Mouse (Mus musculus) MEL (cell line): ENCODE results near the gene Slc44a1. TPM values are rescaled to one million over a fixed set of nuclear protein-coding genes. Genes with fewer than 3 reads are reported as not detected.

Experiments used
- DNase-seq: peaks from one replicate; pipeline ENCODE4 v3.0.0; 2011; ENCODE audit warnings: low read depth, low spot score
- H3K27ac ChIP-seq: 2 replicates; pipeline ENCODE4 v1.5.1; 2012; ENCODE audit warnings: low read depth, mild to moderate bottlenecking, control low read depth, low read length, moderate library complexity; ENCODE audit not compliant: control insufficient read depth
- H3K27me3 ChIP-seq, 2 experiments: fragments of 150-350 bp in 1 of 2; sonication (generic) in 1 of 2; 2 replicates each; pipeline ENCODE4 v1.6.1; 2012; ENCODE audit warnings: low read length in 2 of 2, mild to moderate bottlenecking in 2 of 2, improper control_type of control experiment in 1 of 2, moderate library complexity in 1 of 2; ENCODE audit not compliant: insufficient read depth in 2 of 2, control insufficient read depth in 1 of 2
- H3K36me3 ChIP-seq, 2 experiments: 2 replicates each; pipeline ENCODE4 v1.6.1; 2012 to 2014; ENCODE audit warnings: low read length in 2 of 2, improper control_type of control experiment in 1 of 2, inconsistent platforms in 1 of 2, mild to moderate bottlenecking in 1 of 2; ENCODE audit not compliant: insufficient read depth in 2 of 2, control insufficient read depth in 1 of 2
- H3K4me1 ChIP-seq, 2 experiments: fragments of 150-350 bp in 1 of 2; sonication (generic) in 1 of 2; 2 replicates each; pipeline ENCODE4 v1.6.1; 2012; ENCODE audit warnings: low read length in 2 of 2, improper control_type of control experiment in 1 of 2, mild to moderate bottlenecking in 1 of 2; ENCODE audit not compliant: insufficient read depth in 2 of 2, control insufficient read depth in 1 of 2
- H3K4me3 ChIP-seq, 2 experiments: fragments of 150-350 bp in 1 of 2; sonication (generic) in 1 of 2; 2 replicates each; pipeline ENCODE4 v1.5.1; 2012; ENCODE audit warnings: low read depth in 2 of 2, low read length in 2 of 2, mild to moderate bottlenecking in 2 of 2, moderate library complexity in 2 of 2, control low read depth in 1 of 2, improper control_type of control experiment in 1 of 2; ENCODE audit not compliant: control insufficient read depth in 1 of 2, insufficient read depth in 1 of 2
- H3K79me2 ChIP-seq: 2 replicates; pipeline ENCODE4 v1.6.1; 2012; ENCODE audit warnings: mild to moderate bottlenecking, low read length, moderate library complexity; ENCODE audit not compliant: control insufficient read depth, poor library complexity, insufficient read depth
- H3K9ac ChIP-seq: 2 replicates; pipeline ENCODE4 v1.6.1; 2012; ENCODE audit warnings: low read depth, mild to moderate bottlenecking, control low read depth, low read length, moderate library complexity; ENCODE audit not compliant: control insufficient read depth, poor library complexity, severe bottlenecking
- H3K9me3 ChIP-seq: fragments of 150-350 bp; sonication (generic); replicated peaks from 2 replicates; pipeline ENCODE4 v1.6.1; 2012; ENCODE audit warnings: mild to moderate bottlenecking, low read length, improper control_type of control experiment, moderate library complexity; ENCODE audit not compliant: insufficient read depth
- E2F4 ChIP-seq: IDR thresholded peaks from 2 replicates; pipeline ENCODE4 v1.6.1; 2011; ENCODE audit warnings: low read depth, low read length, improper control_type of control experiment, borderline replicate concordance
- ELF1 ChIP-seq: IDR thresholded peaks from 2 replicates; pipeline ENCODE4 v1.6.1; 2014; ENCODE audit warnings: low read depth, mild to moderate bottlenecking, inconsistent platforms, low read length, improper control_type of control experiment, moderate library complexity
- ETS1 ChIP-seq: IDR thresholded peaks from 2 replicates; pipeline ENCODE4 v1.6.1; 2012; ENCODE audit warnings: low read depth, mild to moderate bottlenecking, inconsistent platforms, low read length, improper control_type of control experiment, moderate library complexity
- GABPA ChIP-seq: IDR thresholded peaks from 2 replicates; pipeline ENCODE4 v1.6.1; 2012; ENCODE audit warnings: low read depth, mild to moderate bottlenecking, inconsistent platforms, low read length, improper control_type of control experiment, moderate library complexity
- HCFC1 ChIP-seq: IDR thresholded peaks from 2 replicates; pipeline ENCODE4 v1.6.1; 2012; ENCODE audit warnings: low read depth, mild to moderate bottlenecking, inconsistent platforms, low read length, improper control_type of control experiment, moderate library complexity
- KAT2A ChIP-seq: conservative IDR thresholded peaks from 2 replicates; pipeline ENCODE4 v1.6.1; 2012; ENCODE audit warnings: low read depth, low read length, improper control_type of control experiment, inconsistent platforms
- MAFK ChIP-seq: IDR thresholded peaks from 2 replicates; pipeline ENCODE4 v1.6.1; 2011; ENCODE audit warnings: low read depth, mild to moderate bottlenecking, low read length, improper control_type of control experiment, borderline replicate concordance
- MAX ChIP-seq: IDR thresholded peaks from 2 replicates; pipeline ENCODE4 v1.6.1; 2011; ENCODE audit warnings: low read length, improper control_type of control experiment
- MXI1 ChIP-seq: IDR thresholded peaks from 2 replicates; pipeline ENCODE4 v1.6.1; 2011; ENCODE audit warnings: mild to moderate bottlenecking, low read depth, low read length, improper control_type of control experiment
- MYB ChIP-seq: IDR thresholded peaks from 2 replicates; pipeline ENCODE4 v1.6.1; 2011; ENCODE audit warnings: mild to moderate bottlenecking, low read depth, low read length, improper control_type of control experiment
- NELFE ChIP-seq: IDR thresholded peaks from 2 replicates; pipeline ENCODE4 v1.6.1; 2011; ENCODE audit warnings: low read depth, low read length, improper control_type of control experiment
- POLR2AphosphoS2 ChIP-seq: IDR thresholded peaks from 2 replicates; pipeline ENCODE4 v1.6.1; 2011; ENCODE audit warnings: low read length, improper control_type of control experiment
- POLR2AphosphoS5 ChIP-seq: IDR thresholded peaks from 2 replicates; pipeline ENCODE4 v1.6.1; 2012; ENCODE audit warnings: low read depth, borderline replicate concordance, mild to moderate bottlenecking, inconsistent platforms, low read length, moderate library complexity, mixed read lengths
- RAD21 ChIP-seq: IDR thresholded peaks from 2 replicates; pipeline ENCODE4 v1.6.1; 2011; ENCODE audit warnings: mild to moderate bottlenecking, low read depth, low read length, improper control_type of control experiment
- TAL1 ChIP-seq: IDR thresholded peaks from 2 replicates; pipeline ENCODE4 v1.6.1; 2012; ENCODE audit warnings: mild to moderate bottlenecking, inconsistent platforms, low read length, moderate library complexity, mixed read lengths
- TCF12 ChIP-seq: IDR thresholded peaks from 2 replicates; pipeline ENCODE4 v1.6.1; 2014; ENCODE audit warnings: low read depth, mild to moderate bottlenecking, inconsistent platforms, low read length, improper control_type of control experiment, moderate library complexity
- UBTF ChIP-seq: IDR thresholded peaks from 2 replicates; pipeline ENCODE4 v1.6.1; 2012; ENCODE audit warnings: low read depth, mild to moderate bottlenecking, inconsistent platforms, low read length, improper control_type of control experiment, moderate library complexity, borderline replicate concordance; ENCODE audit not compliant: insufficient read depth
- ZKSCAN1 ChIP-seq: IDR thresholded peaks from 2 replicates; pipeline ENCODE4 v1.6.1; 2012; ENCODE audit warnings: low read depth, mild to moderate bottlenecking, inconsistent platforms, low read length, improper control_type of control experiment, moderate library complexity
- ZMIZ1 ChIP-seq: IDR thresholded peaks from 2 replicates; pipeline ENCODE4 v1.6.1; 2012; ENCODE audit warnings: low read depth, mild to moderate bottlenecking, inconsistent platforms, low read length, improper control_type of control experiment, moderate library complexity
- ZNF384 ChIP-seq: IDR thresholded peaks from 2 replicates; pipeline ENCODE4 v1.6.1; 2012; ENCODE audit warnings: low read depth, mild to moderate bottlenecking, inconsistent platforms, low read length, improper control_type of control experiment
- polyA plus RNA-seq, 2 experiments: library from polyadenylated mRNA; stranded (reverse) in 1 of 2; unstranded in 1 of 2; fragments of >175 nt in 1 of 2; fragments of >200 nt in 1 of 2; gene quantifications; 2 replicates each; pipeline versions ENCODE4 v1.2.1 to v1.2.4; 2012; ENCODE audit warnings: low replicate concordance in 2 of 2, low read depth in 1 of 2; ENCODE audit not compliant: insufficient read length in 2 of 2, insufficient read depth in 1 of 2, missing spikeins in 1 of 2
- total RNA-seq: library from RNA; depleted of rRNA; stranded (reverse); fragments of 300-350 nt; gene quantifications from 2 replicates; pipeline ENCODE4 v1.2.3, GENCODE M21; 2012

Slc44a1 gene
- total and polyA plus RNA-seq, 3 experiments: 9.6 to 10.6 TPM; not detected in 1

- peaks cover 8 to 10% of the 10 kb centered on the region in 2 experiments for H3K4me1 ChIP-seq
Measured at GRCm38 (mm10) chr4:53458503-53458902, 18.3 kb downstream of the Slc44a1 start.

GRCm38 (mm10) chr4:53459697-53460096, 19.5 kb downstream of the Slc44a1 start:
- peak; percentile 93 for TF ChIP-seq MAFK
- no peak for TF ChIP-seq GABPA
- peak; percentile 25; the same call in 1 of the 2 replicates for TF ChIP-seq ETS1
- Histone ChIP-seq H3K4me3 (no peak overlapping the region), H3K27me3 (no peaks in the 10 kb centered on the region), H3K9ac (no peak overlapping the region), H3K36me3 (peaks cover 0 to 2% of the 10 kb centered on the region in 2 experiments; a peak in 1 of 4 replicates), H3K79me2 (no peaks in the 10 kb centered on the region), H3K9me3 (no peaks in the 10 kb centered on the region), H3K4me1 (peaks cover 8 to 10% of the 10 kb centered on the region in 2 experiments), H3K27ac (no peak overlapping the region)
- DNase-seq: peak; percentile 51

More at GRCm38 (mm10) chr4:53458503-53458902, 18.3 kb downstream of the Slc44a1 start:
- Histone ChIP-seq H3K9ac (no peak overlapping the region), H3K79me2 (no peaks in the 10 kb centered on the region), H3K27me3 (no peaks in the 10 kb centered on the region), H3K36me3 (peaks cover 0 to 2% of the 10 kb centered on the region in 2 experiments; a peak in 1 of 4 replicates), H3K27ac (no peak overlapping the region), H3K4me3 (no peak overlapping the region), H3K9me3 (no peaks in the 10 kb centered on the region)
- no peak for TF ChIP-seq ELF1
- TF ChIP-seq POLR2AphosphoS2: no peak
- TF ChIP-seq KAT2A: no peak
- TF ChIP-seq ZKSCAN1: no peak
- no peak for TF ChIP-seq HCFC1
- no peak for TF ChIP-seq MXI1
- no peak for TF ChIP-seq RAD21
- no peak for TF ChIP-seq ZMIZ1
- no peak for TF ChIP-seq ZNF384
- TF ChIP-seq NELFE: no peak
- no peak for TF ChIP-seq MAX
- TF ChIP-seq TAL1: no peak
- no peak for TF ChIP-seq UBTF
- no peak for TF ChIP-seq MYB
- TF ChIP-seq POLR2AphosphoS5: no peak
- no peak for TF ChIP-seq E2F4
- no peak for TF ChIP-seq TCF12
- TF ChIP-seq GABPA: no peak
- no peak for DNase-seq
